Mouse (Mus musculus): ENCODE measurements at regions not wholly inside any gene's neighbourhood (a gene's known extent, or its start where the extent isn't known, plus 50 kb on each side); places are given as distances from the start of the nearest gene placed in this dataset.

DNA sequence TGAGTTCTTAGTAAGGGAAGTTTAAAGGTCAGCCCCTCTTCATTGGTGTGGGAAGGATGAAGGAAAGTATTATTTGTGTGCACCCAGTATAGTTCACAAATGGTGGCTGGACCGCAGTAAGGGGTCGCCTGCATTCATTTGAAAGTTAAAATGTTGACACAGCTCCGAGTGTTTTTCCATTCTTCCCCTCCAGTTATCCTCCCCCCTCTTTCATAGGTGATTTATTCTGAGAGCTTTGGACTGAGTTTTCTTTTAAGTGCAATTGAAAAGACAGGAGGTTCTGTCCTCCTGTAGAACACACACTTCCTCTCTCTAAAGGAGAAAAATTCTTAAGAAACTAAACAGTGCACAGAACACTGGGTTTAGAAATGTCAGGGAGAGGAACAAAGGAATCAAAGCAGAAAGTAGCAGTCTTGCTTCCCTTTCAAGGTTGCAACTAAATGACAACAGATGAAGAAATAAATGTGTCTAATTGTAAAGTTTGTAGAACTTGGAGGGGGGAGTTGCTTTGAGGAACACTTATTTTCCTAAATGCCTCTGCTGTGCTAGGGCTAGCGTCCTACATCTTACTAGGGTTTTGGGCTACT lies 195.8 kb upstream of the Cited2 start:
- no peak for TF ChIP-seq CTCF (IDR thresholded peaks at IDR 0.05; ENCODE audit: low read depth)
- TF ChIP-seq EP300 (IDR thresholded peaks at IDR 0.05; ENCODE audit: low read depth), result no peak

All from liver, postnatal 0 days (tissue).